Mouse (Mus musculus): Measurements from ENCODE around the gene Plekho1.

Gene Plekho1

DNA sequence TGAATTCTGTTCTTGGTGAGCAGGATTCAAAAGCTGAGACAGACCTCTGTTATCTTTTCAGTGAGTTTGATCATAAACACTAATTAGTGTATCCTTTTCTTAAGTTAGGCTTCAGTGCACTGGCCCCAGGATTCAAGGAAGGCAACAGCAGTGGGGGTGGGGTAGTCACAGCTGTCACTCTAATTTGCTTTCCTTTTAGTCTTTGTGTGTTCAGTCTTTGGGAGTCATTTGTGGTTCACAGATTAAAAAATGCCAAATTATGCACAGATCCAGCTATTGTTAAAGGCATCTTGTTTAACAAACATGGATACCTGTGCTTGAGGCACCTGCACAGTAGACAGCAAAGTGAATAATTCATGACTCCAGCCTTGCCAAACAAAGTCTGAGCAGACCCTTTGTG, 42.8 kb downstream of the Plekho1 start:
- intact Hi-C loops (cut with DNase I): no loop called here

DNA sequence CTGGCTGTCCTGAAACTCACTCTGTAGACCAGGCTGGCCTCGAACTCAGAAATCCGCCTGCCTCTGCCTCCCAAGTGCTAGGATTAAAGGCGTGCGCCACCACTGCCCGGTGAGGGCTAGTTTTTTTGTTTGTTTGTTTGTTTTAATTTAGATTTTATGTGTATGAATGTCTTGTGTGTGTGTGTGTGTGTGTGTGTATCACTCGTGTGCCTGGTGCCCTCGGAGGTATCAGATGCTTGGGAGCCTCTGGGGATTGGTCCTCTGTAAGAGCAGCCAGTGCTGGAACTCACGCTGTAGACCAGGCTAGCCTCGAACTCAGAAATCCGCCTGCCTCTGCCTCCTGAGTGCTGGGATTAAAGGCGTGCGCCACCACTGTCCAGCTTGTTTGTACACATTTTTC, 44.2 kb downstream of the Plekho1 start:
- intact Hi-C loops (cut with DNase I): loop anchor here (1.0 kb wide), 1 partner anchor 153 kb away; the partner anchor contains the start of gene Otud7b

DNA sequence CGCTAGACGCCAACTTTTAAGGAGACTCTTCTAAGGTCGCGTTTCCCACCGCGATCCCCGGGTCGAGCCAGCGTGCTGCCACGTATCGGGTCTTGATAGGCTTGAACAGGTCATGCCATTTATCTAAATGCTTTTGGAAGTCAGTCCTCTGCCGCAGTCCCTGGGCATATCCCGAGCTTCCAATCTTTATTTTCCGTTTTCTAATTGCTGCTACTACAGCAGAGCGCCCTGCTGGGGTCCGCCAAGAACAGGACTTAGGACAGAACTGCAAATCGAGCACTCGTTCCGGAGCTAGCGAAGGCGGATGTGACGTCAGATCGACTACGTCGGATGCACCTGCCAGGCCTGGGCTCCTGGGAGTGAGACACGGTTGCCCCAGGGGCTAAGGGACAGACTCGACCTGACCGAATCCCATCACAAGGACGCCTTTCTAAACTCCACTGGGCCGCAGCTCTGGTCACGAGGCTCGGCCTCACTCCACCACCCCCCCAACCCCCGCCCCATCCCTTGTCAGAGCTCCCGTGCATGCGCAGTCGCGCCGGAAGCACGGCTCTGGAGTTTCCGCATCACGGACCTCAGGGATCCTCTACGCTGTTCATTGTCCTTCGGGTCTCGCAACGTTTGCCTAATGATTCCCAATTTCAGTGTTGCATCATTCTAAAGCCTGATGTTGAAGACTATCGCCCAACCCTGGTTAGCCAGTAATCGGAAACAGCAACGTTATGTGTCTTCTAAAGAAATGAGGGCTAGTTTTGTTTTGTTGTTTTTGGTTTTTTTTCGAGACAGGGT, 44.8 kb downstream of the Plekho1 start:
- intact Hi-C loops (cut with DNase I): loop anchor here (1.0 kb wide), 1 partner anchor 153 kb away; the partner anchor contains the start of gene Otud7b

DNA sequence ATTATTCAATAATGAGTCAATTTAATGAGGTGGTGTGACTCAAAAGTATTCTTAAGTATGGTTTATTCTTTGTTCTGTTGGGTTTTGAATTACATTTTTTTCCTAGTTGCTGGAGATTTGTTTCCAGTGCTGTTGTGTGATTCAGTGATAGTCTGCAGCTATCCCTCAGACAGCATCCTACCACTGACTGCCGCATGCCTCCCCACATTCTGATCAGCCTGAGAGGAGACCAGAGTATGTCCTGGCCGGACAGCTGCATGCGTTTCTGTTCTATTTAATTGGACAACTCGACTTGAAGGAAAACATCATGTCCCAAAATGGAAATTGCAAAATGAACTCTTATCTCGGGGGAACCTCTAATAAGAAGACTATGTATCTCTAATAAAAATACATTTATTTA, 47.5 kb downstream of the Plekho1 start:
- intact Hi-C loops (cut with DNase I): no loop called here

DNA sequence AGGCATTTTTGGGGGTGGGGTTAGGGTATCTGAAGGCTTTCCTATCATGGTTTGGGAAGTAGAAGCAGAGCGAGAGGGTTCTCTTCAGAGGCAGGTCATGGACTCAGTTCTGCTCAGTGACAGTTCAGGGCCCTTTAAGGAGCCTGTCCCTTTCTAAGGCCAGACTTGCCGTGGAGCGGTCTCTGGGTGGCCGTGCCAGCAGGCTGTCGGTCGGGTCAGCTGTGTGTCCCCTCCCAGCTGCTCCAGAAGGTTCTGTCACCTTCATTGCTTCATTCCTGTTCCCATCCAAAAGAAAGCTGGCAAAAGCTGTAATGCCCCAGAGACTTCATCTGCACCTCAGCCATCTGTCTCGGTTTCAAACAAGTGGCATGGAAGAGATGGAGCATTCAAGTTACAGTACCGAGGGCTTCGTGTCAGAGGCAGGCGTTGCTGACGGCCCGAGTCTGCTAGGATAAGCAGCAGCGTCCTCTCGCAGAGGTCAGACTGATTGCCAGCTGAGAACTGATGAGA, 50.0 kb downstream of the Plekho1 start:
- intact Hi-C loops (cut with DNase I): no loop called here

DNA sequence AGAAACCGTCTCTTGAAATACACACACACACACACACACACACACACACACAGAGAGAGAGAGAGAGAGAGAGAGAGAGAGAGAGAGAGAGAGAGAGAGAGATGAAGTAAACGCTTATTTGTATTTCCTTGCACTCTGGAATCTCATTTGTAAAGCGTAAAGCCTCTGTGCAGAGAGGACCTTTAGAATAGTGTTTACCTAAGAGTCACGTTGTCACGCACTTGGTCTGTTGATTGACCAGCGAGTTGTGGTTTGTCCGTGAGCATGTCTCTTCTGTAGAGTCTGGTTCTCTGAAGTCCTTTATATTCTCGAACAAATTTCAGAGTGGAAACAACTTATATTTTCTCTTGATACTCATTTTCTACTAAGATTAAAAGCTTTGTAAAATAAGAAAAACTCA, 51.1 kb downstream of the Plekho1 start:
- intact Hi-C loops (cut with DNase I): no loop called here

DNA sequence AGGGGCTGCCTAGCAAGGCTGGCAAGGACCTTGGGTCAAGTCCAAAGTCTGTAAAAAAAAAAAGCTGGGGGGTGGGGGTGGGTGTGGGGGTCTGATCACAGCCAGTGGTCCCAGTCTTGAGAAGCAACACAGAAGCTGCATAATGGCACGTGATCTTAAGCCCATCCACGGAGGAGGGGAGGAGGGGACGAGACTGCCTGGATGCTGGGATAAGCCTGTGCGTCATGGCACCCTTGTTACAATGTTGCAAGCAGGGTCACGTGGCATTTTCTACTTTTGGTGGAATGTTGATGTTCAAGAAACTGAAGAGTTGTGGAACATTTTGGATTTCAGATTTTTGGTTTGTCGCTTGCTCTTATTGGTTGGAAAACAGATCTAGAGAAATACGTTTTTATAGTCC, 52.6 kb downstream of the Plekho1 start:
- intact Hi-C loops (cut with DNase I): no loop called here

DNA sequence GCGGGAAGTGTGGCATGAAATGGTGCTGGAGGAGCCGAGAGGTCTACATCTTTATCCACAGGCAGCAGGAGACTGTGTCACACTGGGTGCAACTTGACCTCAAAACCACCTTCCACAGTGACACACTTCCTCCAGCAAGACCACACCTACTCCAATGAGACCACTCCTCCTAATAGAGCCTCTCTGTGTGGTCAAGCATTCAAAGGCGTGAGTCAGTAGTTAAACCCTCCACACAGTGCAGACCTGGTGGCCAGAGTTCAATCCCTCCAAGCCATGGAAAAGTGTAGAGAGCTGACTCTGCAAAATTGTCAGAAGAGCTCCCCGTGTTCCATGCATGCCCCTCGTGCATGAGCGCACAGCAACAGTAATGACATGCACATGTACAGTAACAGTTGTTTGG, 53.1 kb downstream of the Plekho1 start:
- intact Hi-C loops (cut with DNase I): no loop called here

DNA sequence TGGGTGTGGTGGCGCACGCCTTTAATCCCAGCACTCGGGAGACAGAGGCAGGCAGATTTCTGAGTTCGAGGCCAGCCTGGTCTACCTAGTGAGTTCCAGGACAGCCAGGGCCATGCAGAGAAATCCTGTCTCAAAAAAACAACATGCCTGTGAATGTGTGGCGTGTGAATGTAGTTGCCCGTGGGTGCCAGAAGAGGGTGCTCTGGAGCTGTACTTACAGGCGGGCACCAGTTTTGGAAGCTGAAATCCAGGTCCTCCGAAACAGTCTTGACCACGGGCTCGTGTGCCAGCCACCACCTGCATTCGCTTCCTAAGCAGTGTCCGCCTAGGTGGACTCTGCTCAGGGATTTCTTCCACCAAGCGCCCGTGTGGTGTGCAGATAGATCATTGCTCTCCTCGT, 57.0 kb downstream of the Plekho1 start:
- intact Hi-C loops (cut with DNase I): no loop called here

All from adrenal gland (tissue).